Mouse (Mus musculus) cerebellum, adult 2 months (tissue): ENCODE measurements around the gene Htt. TPM values are rescaled to one million over a fixed set of nuclear protein-coding genes. Genes with fewer than 3 reads are reported as not detected.

Source experiments
- DNase-seq, 2 experiments: peaks; one replicate each; pipeline ENCODE4 v3.0.0; 2021
- H3K27ac ChIP-seq: fragments of 200-500 bp; 2 replicates; pipeline ENCODE4 v1.5.1; 2012; ENCODE audit warnings: low read length, control low read depth, inconsistent platforms; ENCODE audit not compliant: insufficient read depth
- H3K27me3 ChIP-seq: fragments of 200-500 bp; 2 replicates; pipeline ENCODE4 v1.6.1; 2012; ENCODE audit warnings: inconsistent platforms, mild to moderate bottlenecking, low read length, moderate library complexity; ENCODE audit not compliant: control insufficient read depth, insufficient read depth
- H3K4me1 ChIP-seq: fragments of 200-500 bp; 2 replicates; pipeline ENCODE4 v1.6.1; 2011; ENCODE audit warnings: low read length; ENCODE audit not compliant: control insufficient read depth, insufficient read depth
- H3K4me3 ChIP-seq: fragments of 200-500 bp; replicated peaks from 2 replicates; pipeline ENCODE3; 2011; ENCODE audit warnings: mild to moderate bottlenecking, low read depth, low read length, control low read depth; ENCODE audit not compliant: insufficient read depth
- CTCF ChIP-seq: fragments of 200-500 bp; IDR thresholded peaks from 2 replicates; pipeline ENCODE4 v1.5.1; 2011; ENCODE audit warnings: low read depth, mild to moderate bottlenecking, control low read depth, low read length, moderate library complexity, borderline replicate concordance; ENCODE audit not compliant: insufficient read depth
- POLR2A ChIP-seq: fragments of 200-500 bp; IDR thresholded peaks from 2 replicates; pipeline ENCODE4 v1.6.1; 2011; ENCODE audit warnings: low read length, control low read depth, borderline replicate concordance; ENCODE audit not compliant: insufficient read depth
- WGBS: fragments of 180-500 bp; shearing (Covaris S2); methylation state at CpG from one replicate; pipeline ENCODE4 v1.1.7; 2018; 5-methylcytosine and 5-hydroxymethylcytosine counted together
- polyA plus RNA-seq: library from polyadenylated mRNA; depleted of rRNA; stranded (reverse); fragments of >200 nt; gene quantifications from 2 replicates; pipeline ENCODE4 v1.2.3, GENCODE M21; 2012

Htt gene
- polyA plus RNA-seq, 1 experiment = 45.4 TPM

GRCm38 (mm10) chr5:34930151-34930975, 168.8 kb downstream of the Htt start:
- no peaks in the 10 kb centered on the region for H3K27me3 ChIP-seq
- no peak overlapping the region for H3K27ac ChIP-seq
- TF ChIP-seq POLR2A (no peak), CTCF (no peak)
- H3K4me3 ChIP-seq = no peak overlapping the region
- H3K4me1 ChIP-seq = no peaks in the 10 kb centered on the region
- DNase-seq = no peak
- WGBS = 59% methylated on average over 9 of the region's 9 CpGs

DNA sequence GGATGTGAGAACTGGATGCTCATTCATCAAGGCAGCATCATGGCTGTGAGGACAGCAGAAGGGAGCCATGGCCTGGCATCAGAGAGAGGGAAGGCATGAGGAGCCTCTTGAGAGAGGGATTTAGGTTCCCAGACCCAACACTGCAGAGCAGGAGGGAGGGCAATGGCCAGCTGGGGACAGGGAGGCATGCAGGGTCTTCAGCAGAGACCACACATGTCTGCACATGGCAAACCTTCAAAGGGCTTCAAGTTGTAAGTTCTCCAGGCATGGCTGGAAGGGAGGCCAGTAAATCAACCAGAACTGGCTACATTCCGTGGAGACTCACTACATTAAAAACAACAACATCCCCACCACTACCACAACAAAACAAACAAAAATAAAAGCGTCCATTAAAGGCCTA, 169.6 kb downstream of the Htt start:
- Histone ChIP-seq H3K4me1 (no peaks in the 10 kb centered on the region), H3K4me3 (no peak overlapping the region), H3K27ac (no peak overlapping the region), H3K27me3 (no peaks in the 10 kb centered on the region)
- no peak for TF ChIP-seq POLR2A
- WGBS = 64% methylated on average over 2 of the region's 2 CpGs
- DNase-seq = no peak

DNA sequence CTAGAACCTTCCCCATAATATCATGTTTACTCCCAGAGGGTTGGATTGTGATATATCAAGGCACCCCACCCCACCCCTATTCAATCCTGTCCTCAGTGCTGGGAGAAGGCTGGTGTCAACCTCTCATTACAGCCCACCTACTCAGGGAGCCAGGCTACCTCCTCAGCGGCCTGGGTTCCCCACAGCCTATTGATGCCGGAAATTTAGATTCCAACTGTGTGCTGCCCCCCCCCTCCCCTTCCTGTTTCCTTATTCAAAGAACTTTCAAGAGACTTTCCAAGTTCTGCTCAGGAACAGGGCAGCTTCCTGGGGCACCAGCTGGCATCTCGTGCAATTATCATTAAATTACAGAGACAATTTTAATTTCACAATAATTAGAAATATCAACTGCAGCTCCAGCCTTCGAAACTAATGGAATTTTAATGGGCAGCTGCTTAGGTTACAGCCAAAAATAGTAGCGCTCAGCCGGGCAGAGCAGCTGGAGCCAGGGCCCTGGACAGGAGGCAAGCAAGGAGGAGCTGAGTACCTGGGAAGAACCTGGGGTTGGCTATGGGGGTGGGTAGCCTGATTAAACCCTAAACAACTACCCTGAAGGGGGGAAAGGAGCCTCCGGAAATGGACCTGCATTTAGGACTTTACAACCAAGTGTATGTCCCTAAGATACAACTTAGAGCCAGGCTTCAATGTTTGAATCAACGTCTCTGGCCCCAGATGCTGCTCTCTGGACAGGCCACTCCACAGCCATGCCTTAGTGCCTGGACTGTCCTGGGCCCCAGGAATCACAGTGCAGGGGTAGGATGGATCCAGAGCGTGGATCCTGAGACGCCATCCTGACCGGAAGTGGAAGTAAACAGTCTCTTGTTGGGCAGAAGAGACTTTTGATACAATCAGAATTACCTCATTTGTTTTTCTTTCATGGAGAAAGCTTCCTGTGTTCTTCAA, 170.2 kb downstream of the Htt start:
- no peak overlapping the region for H3K27ac ChIP-seq
- no peaks in the 10 kb centered on the region for H3K4me1 ChIP-seq
- DNase-seq = no peak
- H3K4me3 ChIP-seq = no peak overlapping the region
- TF ChIP-seq POLR2A (no peak), CTCF (no peak)
- no peaks in the 10 kb centered on the region for H3K27me3 ChIP-seq
- 45% methylated on average over 11 of the region's 11 CpGs for WGBS

DNA sequence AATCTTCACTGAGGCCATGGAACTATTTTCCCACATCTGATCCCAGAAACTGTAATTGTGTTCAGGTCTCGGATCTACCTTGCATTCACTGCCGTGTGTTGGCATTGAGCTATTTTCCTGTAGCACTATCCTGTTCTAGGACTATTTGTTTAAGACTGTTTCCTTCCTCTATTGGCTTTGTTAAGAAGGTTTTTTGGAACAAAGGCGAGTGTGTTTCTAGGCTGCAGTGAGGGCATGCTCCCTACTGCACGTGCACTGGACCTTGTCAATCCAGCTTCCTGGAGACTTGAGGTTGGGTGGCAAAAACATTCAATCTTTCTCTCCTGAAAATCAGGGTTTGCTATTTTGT, 170.9 kb downstream of the Htt start:
- H3K4me1 ChIP-seq = no peaks in the 10 kb centered on the region
- H3K27me3 ChIP-seq = no peaks in the 10 kb centered on the region
- WGBS = 60% methylated on average over 4 of the region's 4 CpGs
- H3K4me3 ChIP-seq = no peak overlapping the region
- DNase-seq = no peak
- H3K27ac ChIP-seq = no peak overlapping the region
- no peak for TF ChIP-seq POLR2A
- TF ChIP-seq CTCF = no peak

GRCm38 (mm10) chr5:34933461-34933860, 171.9 kb downstream of the Htt start:
- TF ChIP-seq POLR2A (no peak), CTCF (no peak)
- Histone ChIP-seq H3K4me1 (no peaks in the 10 kb centered on the region), H3K27ac (no peak overlapping the region), H3K27me3 (no peaks in the 10 kb centered on the region), H3K4me3 (no peak overlapping the region)
- WGBS = 97% methylated on average over 1 of the region's 1 CpGs
- no peak for DNase-seq

DNA sequence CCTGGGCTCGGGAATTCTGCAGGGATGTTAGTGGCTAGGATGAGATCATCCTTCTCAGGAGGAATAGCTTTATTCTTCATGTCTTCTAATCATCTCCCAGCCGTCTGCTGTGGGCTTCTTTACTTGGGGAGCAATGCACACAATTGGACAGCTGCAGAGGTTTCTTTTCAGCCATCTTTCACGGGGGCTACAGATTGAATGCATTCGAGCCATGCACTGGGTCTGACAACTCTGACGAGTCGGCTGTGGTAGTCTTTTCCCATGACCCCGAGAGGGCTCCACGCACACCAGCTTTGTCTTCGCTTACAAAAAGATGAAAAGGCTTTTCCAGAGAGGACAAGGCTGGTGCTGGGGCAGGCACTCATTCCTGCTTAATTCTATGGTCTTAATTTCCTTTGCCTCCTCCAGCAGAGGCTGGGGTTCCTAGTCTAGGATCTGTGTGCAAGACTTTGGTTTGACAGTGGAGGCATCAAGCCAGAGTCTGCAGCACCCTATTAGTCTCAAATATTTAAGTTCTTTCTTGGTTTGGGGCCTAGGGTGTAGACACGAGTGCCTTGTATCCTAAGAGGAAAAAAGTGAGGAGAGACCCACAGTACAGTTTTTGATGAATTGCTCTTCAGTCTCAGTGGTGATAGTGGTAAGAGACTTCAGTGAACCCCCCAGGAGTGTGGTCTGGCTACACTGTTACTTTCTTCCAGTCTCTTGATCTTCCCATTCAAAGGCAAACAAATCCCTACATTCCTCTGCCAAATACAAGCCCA, 180.3 kb downstream of the Htt start:
- H3K27me3 ChIP-seq = no peaks in the 10 kb centered on the region
- no peak overlapping the region for H3K4me3 ChIP-seq
- DNase-seq = no peak
- H3K27ac ChIP-seq = no peak overlapping the region
- TF ChIP-seq CTCF (no peak), POLR2A (no peak)
- H3K4me1 ChIP-seq = no peaks in the 10 kb centered on the region
- 28% methylated on average over 10 of the region's 10 CpGs for WGBS

- H3K4me3 ChIP-seq = no peak overlapping the region
- H3K4me1 ChIP-seq = no peaks in the 10 kb centered on the region
- H3K27me3 ChIP-seq = no peaks in the 10 kb centered on the region
- 87% methylated on average over 3 of the region's 3 CpGs for WGBS
- no peak for DNase-seq
- no peak for TF ChIP-seq POLR2A
- no peak for TF ChIP-seq CTCF
- H3K27ac ChIP-seq = no peak overlapping the region
Measured at GRCm38 (mm10) chr5:34943428-34943827, 181.9 kb downstream of the Htt start.
